Mouse (Mus musculus): ENCODE measurements around the gene Ngrn. TPM values are rescaled to one million over a fixed set of nuclear protein-coding genes. Genes with fewer than 3 reads are reported as not detected.

The Ngrn gene
- polyA plus RNA-seq, 1 experiment from 2014 or later, result 40.8 TPM

DNA sequence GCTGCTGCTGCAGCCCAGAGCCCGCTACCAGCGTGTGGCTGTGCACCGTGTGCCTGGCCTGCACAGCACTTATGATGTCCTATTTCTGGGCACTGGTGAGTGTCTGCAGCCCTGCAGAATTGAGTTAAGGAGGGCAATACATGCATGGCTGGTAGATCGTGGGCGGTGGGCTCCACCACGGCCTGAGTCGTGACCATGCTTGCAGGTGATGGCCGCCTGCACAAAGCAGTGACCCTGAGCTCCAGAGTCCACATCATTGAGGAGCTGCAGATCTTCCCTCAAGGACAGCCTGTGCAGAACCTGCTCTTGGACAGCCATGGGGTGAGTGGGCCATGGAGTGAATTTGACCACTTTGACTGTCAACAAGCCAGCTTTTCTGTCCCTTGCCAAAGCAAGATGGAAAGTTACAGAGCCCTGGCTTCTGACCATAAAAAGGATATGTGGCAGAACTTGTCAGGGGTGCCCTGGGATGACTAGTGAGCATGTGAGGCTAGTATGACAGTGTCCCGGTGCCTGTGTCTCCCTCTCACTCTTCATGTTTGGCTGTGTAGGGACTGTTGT, 40.7 kb upstream of the Ngrn start:
- Histone ChIP-seq H3K9ac (replicated peaks; ENCODE audit: low read depth) (no peak overlapping the region), H3K27ac (ENCODE audit: low read length) (no peak overlapping the region), H3K4me1 (ENCODE audit: insufficient read depth, low read depth, low read length) (no peaks in the 10 kb centered on the region), H3K36me3 (ENCODE audit: insufficient read depth, low read length) (peaks cover 16% of the 10 kb centered on the region; the same call in 1 of the 2 replicates), H3K4me3 (ENCODE audit: low read depth, low read length) (no peak overlapping the region), H3K9me3 (ENCODE audit: low read length) (no peaks in the 10 kb centered on the region), H3K4me2 (replicated peaks; ENCODE audit: low read depth, low read length) (no peak overlapping the region), H3K27me3 (replicated peaks; ENCODE audit: insufficient read depth, low read length) (no peaks in the 10 kb centered on the region)
- ATAC-seq, result no peak
- WGBS, result 96% methylated on average over 9 of the region's 9 CpGs
- DNase-seq (ENCODE audit: low spot score), result no peak
- no peak for TF ChIP-seq CTCF (IDR thresholded peaks at IDR 0.05)

- no peak overlapping the region for H3K4me3 ChIP-seq (ENCODE audit: low read depth, low read length)
- H3K27me3 ChIP-seq (replicated peaks; ENCODE audit: insufficient read depth, low read length), result no peaks in the 10 kb centered on the region
- ATAC-seq (no peak), DNase-seq (ENCODE audit: low spot score) (no peak)
- H3K9me3 ChIP-seq (ENCODE audit: low read length), result no peaks in the 10 kb centered on the region
- TF ChIP-seq EP300 (IDR thresholded peaks at IDR 0.05) (no peak), CTCF (IDR thresholded peaks at IDR 0.05) (no peak)
- H3K9ac ChIP-seq (replicated peaks; ENCODE audit: low read depth), result no peak overlapping the region
- peaks cover 16% of the 10 kb centered on the region; the same call in 1 of the 2 replicates for H3K36me3 ChIP-seq (ENCODE audit: insufficient read depth, low read length)
- H3K27ac ChIP-seq (ENCODE audit: low read length), result no peak overlapping the region
- 80% methylated on average over 4 of the region's 4 CpGs for WGBS
- H3K4me1 ChIP-seq (ENCODE audit: insufficient read depth, low read depth, low read length), result no peaks in the 10 kb centered on the region
- no peak overlapping the region for H3K4me2 ChIP-seq (replicated peaks; ENCODE audit: low read depth, low read length)
Measured at GRCm38 (mm10) chr7:80221179-80221750, 39.8 kb upstream of the Ngrn start.

DNA sequence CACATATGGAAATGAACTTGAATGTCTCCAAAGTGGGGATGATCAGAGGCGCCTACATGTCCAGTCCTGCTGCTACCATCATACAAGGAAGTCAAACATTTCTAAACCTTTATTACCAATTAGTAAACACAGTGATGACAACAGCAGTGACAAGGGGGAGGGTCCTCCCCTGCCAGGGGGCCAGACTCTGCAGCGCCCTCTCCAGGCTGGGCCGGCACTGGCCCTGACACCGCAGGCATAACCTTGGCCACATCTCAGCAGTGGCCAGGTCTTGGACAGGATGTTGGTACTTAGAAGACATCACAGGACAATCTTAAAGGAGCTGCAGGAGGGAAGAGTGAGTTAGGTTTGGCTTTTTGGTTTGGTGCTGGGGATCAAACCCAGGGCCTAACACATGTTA, 34.0 kb upstream of the Ngrn start:
- peaks cover 20% of the 10 kb centered on the region; the same call in 1 of the 2 replicates for H3K36me3 ChIP-seq (ENCODE audit: insufficient read depth, low read length)
- 94% methylated on average over 4 of the region's 4 CpGs for WGBS
- DNase-seq (ENCODE audit: low spot score) (no peak), ATAC-seq (no peak)
- H3K27me3 ChIP-seq (replicated peaks; ENCODE audit: insufficient read depth, low read length), result no peaks in the 10 kb centered on the region
- no peaks in the 10 kb centered on the region for H3K9me3 ChIP-seq (ENCODE audit: low read length)
- 0 out of 2 replicates have a peak, but pooled peaks cover 2% of the 10 kb centered on the region for H3K4me1 ChIP-seq (ENCODE audit: insufficient read depth, low read depth, low read length)
- H3K4me2 ChIP-seq (replicated peaks; ENCODE audit: low read depth, low read length), result no peak overlapping the region
- H3K9ac ChIP-seq (replicated peaks; ENCODE audit: low read depth), result no peak overlapping the region
- H3K4me3 ChIP-seq (ENCODE audit: low read depth, low read length), result no peak overlapping the region
- TF ChIP-seq EP300 (IDR thresholded peaks at IDR 0.05) (no peak), CTCF (IDR thresholded peaks at IDR 0.05) (no peak; the same call in 1 of the 2 replicates)
- H3K27ac ChIP-seq (ENCODE audit: low read length), result no peak overlapping the region

DNA sequence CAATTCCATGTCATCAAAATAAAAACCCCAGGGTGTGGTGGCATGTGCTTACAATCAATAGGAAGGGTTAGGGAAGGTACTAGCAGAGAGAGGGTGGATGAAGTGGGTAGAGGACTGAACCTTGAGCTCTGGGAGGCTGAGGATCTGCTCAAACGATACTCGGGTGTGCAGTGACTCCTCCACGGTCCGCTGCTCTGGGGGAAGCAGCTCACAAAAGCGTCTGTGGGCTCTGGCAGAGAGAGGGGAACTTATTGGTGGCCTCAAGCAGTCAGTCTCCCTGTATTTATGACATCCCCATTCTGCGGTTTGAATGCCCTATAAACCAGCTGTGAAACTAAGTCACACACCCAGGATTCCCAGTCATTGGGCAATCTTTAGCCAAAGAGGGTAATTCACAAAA, 30.8 kb upstream of the Ngrn start:
- H3K36me3 ChIP-seq (ENCODE audit: insufficient read depth, low read length), result peaks cover 10% of the 10 kb centered on the region; the same call in 1 of the 2 replicates
- no peaks in the 10 kb centered on the region for H3K9me3 ChIP-seq (ENCODE audit: low read length)
- H3K27me3 ChIP-seq (replicated peaks; ENCODE audit: insufficient read depth, low read length), result no peaks in the 10 kb centered on the region
- 72% methylated on average over 6 of the region's 6 CpGs for WGBS
- 0 out of 2 replicates have a peak, but pooled peaks cover 2% of the 10 kb centered on the region for H3K4me1 ChIP-seq (ENCODE audit: insufficient read depth, low read depth, low read length)
- no peak overlapping the region for H3K27ac ChIP-seq (ENCODE audit: low read length)
- no peak for TF ChIP-seq EP300 (IDR thresholded peaks at IDR 0.05)
- TF ChIP-seq CTCF (IDR thresholded peaks at IDR 0.05), result no peak
- no peak for DNase-seq (ENCODE audit: low spot score)
- H3K4me3 ChIP-seq (ENCODE audit: low read depth, low read length), result no peak overlapping the region
- ATAC-seq, result no peak
- H3K9ac ChIP-seq (replicated peaks; ENCODE audit: low read depth), result no peak overlapping the region
- H3K4me2 ChIP-seq (replicated peaks; ENCODE audit: low read depth, low read length), result no peak overlapping the region

DNA sequence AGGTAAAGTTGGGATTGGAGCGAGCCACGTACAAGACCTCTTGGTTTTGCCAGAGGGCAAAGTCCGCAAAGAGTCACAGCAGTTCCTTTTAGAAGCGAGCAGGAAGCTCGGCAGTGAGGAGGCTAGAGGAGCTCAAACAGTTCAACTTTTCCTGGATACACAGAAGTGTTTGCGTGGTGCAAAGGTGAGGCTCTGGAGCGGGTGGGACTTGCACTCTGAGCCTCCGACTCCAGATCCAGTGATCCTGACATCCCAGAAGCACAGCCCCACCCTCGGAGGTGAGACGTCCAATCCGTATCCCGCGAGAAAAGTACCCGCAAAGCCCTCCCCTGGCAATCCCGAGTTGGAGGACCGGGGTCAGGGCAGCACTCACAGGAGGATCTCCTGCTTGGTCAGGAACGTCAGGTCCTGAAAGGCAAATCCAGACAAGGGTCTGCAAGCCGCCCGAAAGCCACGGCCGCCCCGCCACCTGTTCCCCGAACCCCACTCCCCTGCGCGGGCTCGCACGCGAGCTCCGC, 29.0 kb upstream of the Ngrn start:
- DNase-seq (ENCODE audit: low spot score) (peak; percentile 61), ATAC-seq (peak; percentile 51)
- peaks cover 7% of the 10 kb centered on the region; the same call in 1 of the 2 replicates for H3K36me3 ChIP-seq (ENCODE audit: insufficient read depth, low read length)
- H3K27ac ChIP-seq (ENCODE audit: low read length), result peak overlapping the region; percentile 74
- TF ChIP-seq CTCF (IDR thresholded peaks at IDR 0.05) (no peak), EP300 (IDR thresholded peaks at IDR 0.05) (no peak)
- peak overlapping the region; percentile 67 for H3K4me2 ChIP-seq (replicated peaks; ENCODE audit: low read depth, low read length)
- 0 out of 2 replicates have a peak, but pooled peaks cover 2% of the 10 kb centered on the region for H3K4me1 ChIP-seq (ENCODE audit: insufficient read depth, low read depth, low read length)
- peak overlapping the region; percentile 48; the same call in 1 of the 2 replicates for H3K9ac ChIP-seq (replicated peaks; ENCODE audit: low read depth)
- H3K4me3 ChIP-seq (ENCODE audit: low read depth, low read length), result peak overlapping the region; percentile 59
- WGBS, result under 1% methylated on average over 22 of the region's 29 CpGs
- H3K27me3 ChIP-seq (replicated peaks; ENCODE audit: insufficient read depth, low read length), result no peaks in the 10 kb centered on the region
- no peaks in the 10 kb centered on the region for H3K9me3 ChIP-seq (ENCODE audit: low read length)

- Histone ChIP-seq H3K36me3 (ENCODE audit: insufficient read depth, low read length) (0 out of 2 replicates have a peak, but pooled peaks cover 4% of the 10 kb centered on the region), H3K4me3 (ENCODE audit: low read depth, low read length) (peak within 1 kb of the TSS; percentile 59), H3K27me3 (replicated peaks; ENCODE audit: insufficient read depth, low read length) (no peaks in the 10 kb centered on the region), H3K9ac (replicated peaks; ENCODE audit: low read depth) (peak within 1 kb of the TSS; percentile 48), H3K4me2 (replicated peaks; ENCODE audit: low read depth, low read length) (peak within 1 kb of the TSS; percentile 67), H3K4me1 (ENCODE audit: insufficient read depth, low read depth, low read length) (0 out of 2 replicates have a peak, but pooled peaks cover 2% of the 10 kb centered on the region), H3K27ac (ENCODE audit: low read length) (peak within 1 kb of the TSS; percentile 74), H3K9me3 (ENCODE audit: low read length) (no peaks in the 10 kb centered on the region)
- WGBS, result under 1% methylated on average over 51 of the region's 56 CpGs
- TF ChIP-seq CTCF (IDR thresholded peaks at IDR 0.05) (peak; percentile 25), EP300 (IDR thresholded peaks at IDR 0.05) (no peak)
- ATAC-seq (peak; percentile 99), DNase-seq (ENCODE audit: low spot score) (peak; percentile 98)
Measured at GRCm38 (mm10) chr7:80232489-80233029, 28.5 kb upstream of the Ngrn start, which contains the start of the genes Cib1 and Gdpgp1. Gene Cib1, minus strand, starts transcription at chr7:80232813. Gene Gdpgp1, plus strand, starts transcription at chr7:80232865.

Measured in lung, postnatal 0 days (tissue).